Mouse (Mus musculus): Measurements from ENCODE around the gene Grin2c. TPM values are rescaled to one million over a fixed set of nuclear protein-coding genes. Genes with fewer than 3 reads are reported as not detected.

The Grin2c gene
- polyA plus RNA-seq, 1 experiment = 55.1 TPM

DNA sequence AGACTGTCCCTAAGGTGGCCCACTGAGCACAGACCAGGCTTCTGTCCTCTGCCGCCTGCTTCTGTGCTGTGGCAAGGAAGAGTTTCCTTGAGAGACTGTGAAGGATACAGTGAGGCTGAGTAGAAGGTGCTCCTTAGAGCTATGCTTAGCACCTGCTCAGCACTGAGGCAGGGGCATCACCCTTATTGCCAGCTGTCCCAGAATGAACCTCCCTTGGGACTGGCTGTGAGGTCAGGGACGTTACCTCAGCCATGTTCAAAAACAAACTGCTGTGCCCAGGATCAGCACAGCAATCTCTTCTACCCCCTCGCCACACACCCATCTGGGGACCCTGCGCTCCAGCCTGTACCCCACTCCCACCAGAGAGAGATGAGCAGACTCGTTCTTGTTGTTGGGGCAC lies 34.2 kb downstream of the Grin2c start:
- no peak for DNase-seq (ENCODE audit: extremely low spot score in 1 of 2, low spot score in 1 of 2)

DNA sequence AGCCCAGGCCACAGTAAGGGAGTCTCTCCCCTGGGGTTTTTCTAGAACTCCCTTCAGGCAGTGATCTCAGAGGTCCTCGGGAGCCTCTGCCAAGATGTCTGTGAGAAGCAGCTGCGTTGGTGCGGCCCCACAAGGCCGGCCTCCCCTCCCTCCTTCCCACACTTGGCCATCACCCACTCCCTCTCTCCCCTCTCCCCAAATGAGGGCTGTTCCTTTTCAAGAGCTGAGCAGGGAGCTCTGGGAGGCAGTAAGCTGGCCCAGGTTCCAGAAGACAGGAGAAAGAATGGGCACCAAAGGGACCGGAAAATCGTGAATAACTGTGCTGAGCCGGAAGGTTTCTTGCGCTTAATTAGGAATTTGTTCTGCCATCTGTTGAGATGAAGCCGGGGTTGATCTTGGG lies 35.1 kb downstream of the Grin2c start:
- no peak for DNase-seq (ENCODE audit: extremely low spot score in 1 of 2, low spot score in 1 of 2)

DNA sequence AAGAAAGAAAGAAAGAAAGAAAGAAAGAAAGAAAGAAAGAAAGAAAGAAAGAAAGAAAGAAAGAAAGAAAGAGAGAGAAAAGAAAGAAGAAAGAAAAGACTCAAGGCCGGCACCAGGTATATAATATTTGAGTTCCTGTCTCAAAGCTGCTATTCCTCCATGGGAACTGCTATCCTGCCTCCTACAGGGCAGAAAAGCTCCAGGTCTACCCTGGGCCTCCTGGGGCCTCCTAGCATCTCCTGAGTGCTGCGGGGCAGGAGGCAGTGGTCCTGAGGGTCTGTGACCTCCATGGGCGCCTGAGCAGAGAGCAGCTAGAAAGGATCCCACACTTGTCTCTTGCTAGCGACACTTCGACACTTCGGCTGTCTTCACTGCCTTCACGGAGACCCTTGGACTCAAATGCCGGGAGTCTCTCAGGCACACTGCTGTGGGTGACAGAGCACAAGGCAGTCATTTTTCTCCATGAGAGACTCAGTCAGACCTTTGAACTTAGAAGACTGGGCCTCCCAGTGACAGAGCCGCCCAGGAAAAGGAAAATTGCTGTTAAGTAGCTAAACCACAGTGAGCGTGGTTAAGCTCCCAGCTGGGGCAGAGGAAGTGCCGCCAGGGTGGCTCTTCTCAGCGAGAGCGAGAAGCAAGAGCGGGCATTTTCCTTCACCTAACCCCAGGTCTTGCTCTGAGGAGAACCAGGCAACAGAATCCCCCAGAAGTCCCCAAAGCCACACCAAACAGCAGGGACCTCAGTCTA lies 35.7 kb downstream of the Grin2c start:
- no peak for DNase-seq (ENCODE audit: extremely low spot score in 1 of 2, low spot score in 1 of 2)

DNA sequence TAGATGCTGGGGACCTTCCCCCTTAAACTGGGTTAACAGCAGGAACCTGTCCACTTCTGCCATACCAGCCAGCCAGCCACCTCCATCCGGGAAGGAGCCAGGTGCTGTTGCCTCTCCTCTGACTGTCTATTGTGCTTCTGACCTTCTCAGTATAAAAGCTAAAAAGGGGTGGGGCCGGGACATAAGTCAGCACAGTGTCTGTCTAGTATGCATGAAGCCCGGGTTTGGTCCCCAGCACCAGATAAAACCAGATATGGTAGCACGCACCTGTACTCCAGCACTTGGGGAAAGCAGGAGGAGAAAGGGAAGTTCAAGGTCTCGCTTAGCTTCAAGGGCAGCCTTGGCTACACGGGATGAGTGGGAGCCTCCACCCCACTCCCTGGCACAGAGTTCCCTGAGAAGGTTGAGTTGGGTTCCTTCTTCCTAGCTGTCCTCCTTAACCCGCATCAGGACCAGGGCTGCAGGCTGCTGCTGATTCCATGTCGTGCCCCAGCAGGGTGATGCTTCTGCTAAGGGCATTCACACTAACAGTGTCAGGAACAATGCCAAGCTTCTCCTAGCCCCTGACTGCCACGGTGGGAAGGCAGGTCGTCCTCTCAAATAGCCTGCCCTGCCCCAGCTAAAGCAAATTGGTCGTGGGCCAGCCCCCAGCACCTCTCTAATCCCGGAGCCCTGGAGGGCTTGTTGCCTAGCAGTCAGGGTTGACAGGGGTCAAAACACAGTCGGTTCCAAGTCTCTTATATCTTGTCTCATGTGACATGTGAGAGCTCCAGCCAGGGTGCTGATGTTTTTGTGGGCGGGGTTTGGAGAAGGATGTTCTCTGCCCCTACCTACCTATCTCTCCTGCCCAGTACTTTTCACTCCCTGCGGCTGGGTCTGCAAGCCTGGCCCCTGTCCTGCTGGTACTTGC lies 37.8 kb downstream of the Grin2c start:
- DNase-seq (ENCODE audit: extremely low spot score in 1 of 2, low spot score in 1 of 2) = no peak

DNA sequence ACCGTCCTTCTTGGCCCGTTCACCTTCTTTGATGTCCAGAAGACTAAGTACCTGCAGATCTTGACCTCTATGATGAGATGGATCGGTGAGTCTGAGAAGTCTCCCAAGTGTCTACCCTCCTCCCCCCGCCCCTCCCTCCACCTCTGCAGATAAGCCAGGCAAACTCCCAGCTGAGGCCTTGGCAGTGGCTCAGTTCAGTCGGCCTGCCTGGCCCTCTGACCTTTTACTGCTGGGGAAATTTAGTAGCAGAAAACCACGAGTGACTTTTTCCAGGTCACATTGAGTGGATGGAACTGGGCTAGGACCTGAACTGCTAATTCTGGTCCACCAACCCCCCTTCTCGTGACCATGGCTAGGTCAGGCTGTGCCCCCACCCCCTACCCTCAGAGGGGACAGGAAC lies 38.6 kb downstream of the Grin2c start:
- DNase-seq (ENCODE audit: extremely low spot score in 1 of 2, low spot score in 1 of 2) = no peak

DNA sequence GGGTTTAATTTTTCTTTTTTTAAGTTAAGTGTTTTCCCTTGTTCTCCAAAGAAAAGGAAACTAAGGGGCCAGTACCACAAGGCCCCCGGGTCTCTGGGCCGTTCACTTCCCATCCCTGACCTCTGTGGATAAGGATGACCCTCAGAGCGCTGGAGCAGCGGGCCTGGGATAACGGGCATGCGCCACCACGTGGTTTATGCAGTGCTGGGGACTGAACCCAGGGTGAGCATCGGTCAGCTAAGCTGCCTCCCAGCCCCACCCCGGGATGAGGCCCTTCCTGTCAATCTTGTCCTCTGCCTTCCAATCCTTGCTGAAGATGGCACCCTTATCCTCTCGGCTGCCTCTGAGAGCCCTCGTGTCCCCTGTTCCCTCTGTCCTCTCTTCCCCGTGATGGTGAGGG lies 39.4 kb downstream of the Grin2c start:
- no peak for DNase-seq (ENCODE audit: extremely low spot score in 1 of 2, low spot score in 1 of 2)

DNA sequence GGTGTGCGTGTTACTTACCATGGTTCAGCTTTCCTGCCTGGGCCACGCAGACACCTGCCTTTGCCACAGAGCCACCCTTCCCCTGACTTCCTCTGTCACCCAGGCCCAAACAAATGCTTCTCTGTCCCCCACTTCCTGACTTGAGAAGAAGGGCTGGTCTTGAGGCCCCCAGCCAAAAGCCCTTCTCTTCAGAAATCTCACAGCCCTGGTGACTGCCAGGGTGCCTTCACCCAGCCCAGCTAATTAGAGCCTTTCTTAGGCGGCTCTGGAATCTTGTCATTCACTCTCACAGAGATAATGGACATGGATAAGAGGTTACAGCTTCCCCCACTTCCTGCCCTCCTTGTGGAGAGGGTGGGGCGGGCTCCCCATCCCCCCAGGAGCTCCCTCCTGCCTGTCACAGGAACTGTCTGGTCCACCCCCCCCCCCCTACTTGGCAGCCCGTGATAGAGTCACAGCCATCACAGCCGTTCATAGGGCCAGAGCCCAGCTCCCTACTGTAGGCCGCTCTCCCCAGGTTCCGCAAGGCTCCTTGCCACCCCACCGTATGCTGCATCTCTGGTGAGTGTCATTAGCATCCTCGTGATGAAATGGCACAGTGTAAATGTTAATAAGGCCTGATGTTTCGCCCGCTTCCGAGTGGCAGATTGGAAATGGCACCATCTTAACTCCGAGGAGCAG lies 40.1 kb downstream of the Grin2c start:
- DNase-seq (ENCODE audit: extremely low spot score in 1 of 2, low spot score in 1 of 2) = no peak

DNA sequence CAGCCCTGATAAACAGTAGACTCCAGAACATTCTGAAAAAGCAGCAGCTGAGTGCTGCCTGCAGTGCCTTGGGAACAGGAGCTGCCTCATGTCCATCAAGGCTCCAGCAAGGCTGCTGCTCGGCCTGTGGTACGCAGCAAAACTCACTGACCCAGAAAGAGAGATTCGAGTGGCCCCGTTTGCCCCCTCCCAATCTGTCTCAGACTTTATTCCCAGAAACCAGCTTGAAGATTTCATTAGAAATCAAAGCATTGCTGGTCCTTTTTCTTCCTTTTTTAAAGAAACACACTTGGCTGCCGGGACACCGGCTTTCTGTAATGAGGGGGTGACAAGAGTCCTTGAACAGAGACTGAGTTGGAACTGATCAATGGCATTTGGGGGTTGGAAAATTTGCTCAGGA lies 41.7 kb downstream of the Grin2c start:
- no peak for DNase-seq (ENCODE audit: extremely low spot score in 1 of 2, low spot score in 1 of 2)

DNA sequence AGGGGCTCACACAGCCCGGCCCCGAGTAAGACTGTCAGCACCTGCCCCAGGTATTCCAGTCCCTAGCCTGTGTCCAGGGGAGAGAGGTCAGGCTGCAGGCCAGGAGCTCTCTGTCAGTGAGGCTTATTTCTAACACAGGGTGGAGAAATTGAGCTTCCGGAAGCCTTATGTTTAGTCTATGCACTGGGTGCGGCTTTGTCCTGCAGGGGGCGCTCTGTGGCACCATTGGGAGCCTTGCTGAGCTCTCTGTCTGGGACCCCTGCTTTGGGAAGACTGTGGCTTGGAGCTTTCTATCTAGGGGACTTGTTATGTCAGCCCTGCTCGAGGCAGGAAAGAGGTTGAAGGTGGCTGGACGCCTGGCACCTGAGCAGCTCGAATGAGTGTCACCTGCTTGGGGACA lies 42.2 kb downstream of the Grin2c start:
- peak in 1 of 2 experiments; percentile 63 for DNase-seq (ENCODE audit: extremely low spot score in 1 of 2, low spot score in 1 of 2)

DNA sequence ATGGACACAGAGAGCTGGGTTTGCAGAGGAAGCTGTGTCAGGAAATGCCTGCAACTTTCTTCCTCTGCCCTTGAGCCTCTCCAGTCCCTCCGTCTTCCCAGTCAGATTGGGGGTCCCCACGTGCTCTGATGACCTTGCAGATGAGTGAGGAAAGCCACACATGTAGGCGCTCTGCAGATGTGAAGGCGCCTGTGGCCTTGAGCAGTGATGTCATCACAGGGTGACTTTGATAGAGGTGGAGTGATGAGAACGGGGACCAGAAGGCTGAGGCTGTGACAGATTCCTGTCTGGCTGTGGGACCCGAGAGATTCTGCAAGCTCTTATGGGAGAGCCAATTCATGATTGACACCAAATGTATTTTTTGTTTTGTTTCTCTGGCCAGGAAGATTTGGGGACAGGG lies 43.2 kb downstream of the Grin2c start:
- no peak for DNase-seq (ENCODE audit: extremely low spot score in 1 of 2, low spot score in 1 of 2)

DNA sequence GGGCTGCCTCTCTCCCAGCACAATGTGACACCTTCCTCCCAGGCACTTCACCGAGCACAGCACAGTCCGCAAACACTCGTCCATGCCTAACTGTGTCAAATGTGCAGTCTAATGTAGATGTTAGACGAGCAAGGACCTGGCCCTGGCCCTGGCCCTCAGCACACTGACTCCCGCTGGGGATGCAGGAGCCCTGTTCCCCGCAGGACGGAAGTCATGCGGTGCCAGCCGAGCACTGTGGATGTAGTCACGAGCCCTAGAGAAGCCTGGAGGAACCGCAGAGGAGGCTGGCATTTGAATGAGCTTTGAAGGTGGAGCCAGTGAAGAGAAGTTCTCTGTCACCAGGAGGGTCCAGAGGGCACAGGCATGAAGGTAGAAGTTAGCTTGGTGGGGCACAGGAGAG lies 43.6 kb downstream of the Grin2c start:
- no peak for DNase-seq (ENCODE audit: extremely low spot score in 1 of 2, low spot score in 1 of 2)

DNA sequence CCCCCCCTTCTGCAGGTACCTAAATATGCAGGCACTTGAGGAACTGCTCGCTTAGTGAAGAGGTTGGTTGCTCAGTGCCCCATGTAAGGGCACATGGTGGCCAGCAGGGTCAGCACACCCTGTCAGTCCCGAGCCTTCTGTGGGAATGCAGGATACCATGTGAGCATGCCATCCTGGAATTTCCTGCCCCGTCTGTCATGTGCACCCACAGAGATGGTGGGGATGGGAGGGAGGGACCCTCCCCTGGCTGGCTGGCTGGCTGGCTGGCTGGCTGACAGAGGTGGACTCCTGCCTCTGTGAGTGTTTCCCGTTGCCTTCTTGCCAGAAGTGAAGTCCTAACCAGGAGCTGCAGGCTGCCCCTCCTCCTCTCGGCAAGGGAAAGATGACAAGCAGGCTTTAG lies 44.5 kb downstream of the Grin2c start:
- DNase-seq (ENCODE audit: extremely low spot score in 1 of 2, low spot score in 1 of 2) = no peak

DNA sequence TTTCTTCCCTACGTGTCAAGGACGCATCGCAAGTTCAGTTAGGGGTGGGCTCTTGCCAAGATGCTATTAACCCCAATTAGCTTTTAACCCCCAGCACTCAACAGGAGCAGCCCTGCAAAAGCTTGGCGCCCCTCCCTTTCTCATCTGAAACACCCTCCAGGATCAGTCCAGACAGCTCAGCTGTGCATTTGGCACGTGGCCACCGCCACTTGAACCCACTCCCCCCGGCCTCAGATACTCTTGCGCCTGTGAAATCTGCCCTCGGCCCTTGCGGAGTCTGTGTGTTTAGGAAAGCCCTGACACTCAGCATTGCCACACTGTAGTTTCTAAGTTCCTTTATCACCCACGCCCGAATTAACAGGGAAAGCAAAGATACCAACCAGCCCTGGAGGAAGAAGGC lies 45.0 kb downstream of the Grin2c start:
- no peak for DNase-seq (ENCODE audit: extremely low spot score in 1 of 2, low spot score in 1 of 2)

DNA sequence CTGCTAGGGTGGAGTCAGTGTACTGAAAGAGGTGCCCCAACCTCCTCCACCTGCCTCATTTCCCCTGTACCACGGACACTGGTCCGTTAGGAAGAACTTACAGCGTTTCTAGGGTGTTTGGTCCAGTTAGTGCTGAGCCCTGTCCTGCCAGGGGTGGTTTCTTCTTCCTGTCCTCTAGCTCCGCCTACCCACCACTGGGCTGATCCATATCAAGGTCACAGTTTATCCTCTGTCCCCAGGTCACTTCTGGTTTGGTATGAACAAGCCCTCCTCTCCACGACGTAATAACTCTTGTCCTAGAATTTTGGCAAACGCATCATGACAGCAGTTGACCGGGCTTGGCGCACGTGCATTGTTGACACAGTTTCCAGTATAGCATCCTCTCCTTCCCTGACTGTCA lies 47.4 kb downstream of the Grin2c start:
- DNase-seq (ENCODE audit: extremely low spot score in 1 of 2, low spot score in 1 of 2) = no peak

DNA sequence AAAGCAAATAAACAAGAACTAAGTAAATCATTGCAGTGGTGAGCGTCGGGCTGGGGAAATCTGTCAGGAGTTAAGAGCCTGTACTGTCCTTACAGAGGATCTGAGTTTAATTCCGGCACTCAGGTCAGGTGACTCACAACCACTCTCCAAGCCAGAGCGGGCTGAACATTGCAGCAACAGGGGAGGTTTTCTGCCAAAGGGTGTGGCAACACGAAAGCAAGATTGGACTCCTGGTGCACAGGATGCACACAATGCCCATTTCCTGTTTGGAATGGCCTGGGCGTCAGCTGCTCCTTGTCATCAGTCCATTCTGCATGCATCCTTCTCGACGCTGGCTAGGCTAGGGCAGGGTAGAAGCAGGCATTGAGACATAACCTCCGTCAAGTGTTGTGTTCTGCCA lies 47.8 kb downstream of the Grin2c start:
- no peak for DNase-seq (ENCODE audit: extremely low spot score in 1 of 2, low spot score in 1 of 2)

DNA sequence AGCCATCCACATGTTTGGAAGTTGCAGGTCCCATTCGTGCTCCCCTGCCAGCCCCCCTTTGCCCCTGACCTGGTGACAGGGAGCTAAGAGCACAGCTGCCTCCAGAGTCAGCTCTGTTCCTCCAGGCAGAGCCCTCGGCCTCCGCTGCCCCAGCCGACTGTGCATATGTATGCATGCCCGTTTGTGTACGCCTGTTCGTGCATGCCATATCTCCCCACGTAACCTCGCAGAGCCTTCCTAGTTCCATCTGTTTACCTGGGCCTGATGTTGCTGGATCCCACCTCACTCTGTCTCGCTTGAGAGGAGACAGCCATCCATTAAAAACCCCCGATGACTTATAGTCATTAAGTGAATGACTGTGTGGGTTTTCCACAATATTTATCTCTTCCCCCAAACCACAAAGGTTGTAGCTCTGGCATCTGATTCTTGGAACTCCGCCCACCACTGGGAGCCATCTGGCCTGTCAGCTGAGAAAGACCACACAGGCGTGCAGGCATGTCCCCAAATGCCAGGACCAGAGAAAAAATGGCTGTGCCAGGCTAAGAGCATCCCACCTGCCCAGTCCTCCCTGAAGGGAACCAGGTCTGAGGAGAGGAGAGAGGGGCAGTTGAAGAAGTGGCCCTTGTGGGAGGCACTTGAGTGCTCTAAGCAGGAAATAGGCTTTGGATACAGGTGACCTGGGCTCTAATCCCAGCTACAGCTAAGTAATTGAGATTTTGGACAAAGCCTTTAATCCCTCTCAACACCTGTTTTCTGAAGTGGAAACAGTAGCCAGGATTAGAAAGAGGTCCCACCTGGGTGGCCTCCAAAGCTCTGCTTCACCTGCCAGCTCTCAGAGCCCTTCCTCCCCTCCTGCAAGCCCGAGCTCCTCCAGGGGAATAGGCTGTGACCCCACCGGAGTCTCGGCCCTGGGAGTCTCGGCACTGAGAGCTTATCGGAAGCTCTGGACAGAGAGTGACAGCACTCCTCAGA lies 49.3 kb downstream of the Grin2c start:
- no peak for DNase-seq (ENCODE audit: extremely low spot score in 1 of 2, low spot score in 1 of 2)

DNA sequence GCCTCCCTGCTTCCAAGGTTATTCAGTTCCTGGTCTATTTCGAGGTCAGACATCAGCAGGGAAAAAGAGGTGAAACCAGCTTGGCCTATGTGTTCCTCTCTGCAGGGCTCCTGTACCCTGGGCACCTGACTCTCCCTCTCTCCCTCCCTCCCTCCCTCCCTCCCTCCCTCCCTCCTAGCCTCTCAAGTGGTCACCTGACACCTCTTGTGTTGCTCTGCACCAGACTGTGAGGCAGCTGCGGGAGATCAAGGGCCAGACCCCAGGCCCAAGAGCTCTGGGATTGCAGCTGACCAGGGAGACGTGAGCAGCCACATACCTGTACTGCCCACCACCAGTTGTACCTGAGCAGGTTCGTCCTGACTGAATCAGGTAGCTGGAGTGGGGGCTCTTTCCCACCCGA lies 51.9 kb downstream of the Grin2c start:
- DNase-seq (ENCODE audit: extremely low spot score in 1 of 2, low spot score in 1 of 2) = no peak

DNA sequence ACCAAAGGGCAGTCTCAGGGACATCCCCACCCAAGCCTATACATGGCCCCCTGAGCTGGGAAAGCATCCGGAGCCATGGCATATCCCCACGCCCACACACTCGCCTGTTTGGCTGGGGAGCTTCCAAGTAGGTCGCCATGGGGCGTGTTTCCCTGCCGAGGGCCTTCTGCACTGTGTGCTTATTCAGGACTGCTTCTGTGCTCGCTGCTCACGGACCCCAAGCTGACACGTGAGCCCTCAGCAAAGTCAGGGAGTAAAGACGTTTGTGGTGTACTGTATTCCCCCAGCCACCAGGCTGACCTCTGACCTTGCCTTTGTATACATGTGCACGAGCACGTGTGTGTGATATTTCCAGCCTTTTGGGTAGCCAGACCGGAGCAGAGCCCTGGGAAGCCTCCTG lies 54.9 kb downstream of the Grin2c start:
- DNase-seq (ENCODE audit: extremely low spot score in 1 of 2, low spot score in 1 of 2) = peak in 1 of 2 experiments; percentile 58

DNA sequence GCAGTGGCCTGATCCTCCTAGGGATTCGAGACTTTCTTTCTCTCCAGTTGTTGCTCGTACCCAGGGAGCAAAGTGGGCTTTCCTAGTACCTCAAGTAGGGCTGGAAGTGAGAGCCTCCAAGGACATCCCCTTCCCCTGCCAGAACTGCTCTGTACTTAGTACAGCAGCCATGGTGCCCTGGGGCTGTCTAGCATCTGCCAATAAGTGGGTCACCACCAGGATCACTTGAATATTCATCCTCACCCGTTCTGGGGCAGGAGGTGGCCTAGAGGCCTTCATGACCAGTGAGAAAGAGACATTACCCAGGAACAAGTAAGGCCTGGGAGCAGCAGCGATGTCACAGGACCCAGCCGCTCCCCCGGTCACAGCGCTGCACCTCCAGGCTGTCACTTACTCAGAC lies 57.1 kb downstream of the Grin2c start:
- no peak for DNase-seq (ENCODE audit: extremely low spot score in 1 of 2, low spot score in 1 of 2)

Data from frontal cortex, adult 2 months (tissue).